Mouse (Mus musculus) thymus, adult 2 months (tissue): ENCODE data around the gene Scg3.

Experiments
- CTCF ChIP-seq: fragments of 200-500 bp; IDR thresholded peaks from 2 replicates; pipeline ENCODE4 v1.5.1; 2012; ENCODE audit warnings: mild to moderate bottlenecking, control low read depth, low read length, moderate library complexity, borderline replicate concordance; ENCODE audit not compliant: control insufficient read depth, poor library complexity, insufficient read depth; ENCODE audit errors: extremely low read depth
- POLR2A ChIP-seq: fragments of 200-500 bp; IDR thresholded peaks from 2 replicates; pipeline ENCODE4 v1.6.1; 2012; ENCODE audit warnings: mild to moderate bottlenecking, low read length, control low read depth, moderate library complexity; ENCODE audit not compliant: control insufficient read depth, poor library complexity, insufficient read depth; ENCODE audit errors: extremely low read depth

GRCm38 (mm10) chr9:75601510-75601909, 82.3 kb downstream of the Scg3 start:
- TF ChIP-seq CTCF (no peak), POLR2A (no peak)
